Mouse (Mus musculus): ENCODE results near the gene Gm19684. TPM values are rescaled to one million over a fixed set of nuclear protein-coding genes. Genes with fewer than 3 reads are reported as not detected.
"Not testable (repeated sequence)": the region's sequence is repeated elsewhere in the genome, so short reads cannot be mapped to it uniquely, and the experiment has no call there.

Gm19684 gene
- polyA plus RNA-seq, 1 experiment from 2014 or later = not detected

- H3K4me2 ChIP-seq; H3K36me3 ChIP-seq (ENCODE audit: poor library complexity, severe bottlenecking); H3K9me3 ChIP-seq (replicated peaks); H3K9ac ChIP-seq; H3K27ac ChIP-seq; ATAC-seq; H3K4me3 ChIP-seq; H3K4me1 ChIP-seq: not testable (repeated sequence)
- WGBS = 86% methylated on average over 1 of the region's 1 CpGs
- peaks cover 32% of the 10 kb centered on the region for H3K27me3 ChIP-seq
Measured at GRCm38 (mm10) chr17:36136299-36136848, 14.9 kb downstream of the Gm19684 start.

DNA sequence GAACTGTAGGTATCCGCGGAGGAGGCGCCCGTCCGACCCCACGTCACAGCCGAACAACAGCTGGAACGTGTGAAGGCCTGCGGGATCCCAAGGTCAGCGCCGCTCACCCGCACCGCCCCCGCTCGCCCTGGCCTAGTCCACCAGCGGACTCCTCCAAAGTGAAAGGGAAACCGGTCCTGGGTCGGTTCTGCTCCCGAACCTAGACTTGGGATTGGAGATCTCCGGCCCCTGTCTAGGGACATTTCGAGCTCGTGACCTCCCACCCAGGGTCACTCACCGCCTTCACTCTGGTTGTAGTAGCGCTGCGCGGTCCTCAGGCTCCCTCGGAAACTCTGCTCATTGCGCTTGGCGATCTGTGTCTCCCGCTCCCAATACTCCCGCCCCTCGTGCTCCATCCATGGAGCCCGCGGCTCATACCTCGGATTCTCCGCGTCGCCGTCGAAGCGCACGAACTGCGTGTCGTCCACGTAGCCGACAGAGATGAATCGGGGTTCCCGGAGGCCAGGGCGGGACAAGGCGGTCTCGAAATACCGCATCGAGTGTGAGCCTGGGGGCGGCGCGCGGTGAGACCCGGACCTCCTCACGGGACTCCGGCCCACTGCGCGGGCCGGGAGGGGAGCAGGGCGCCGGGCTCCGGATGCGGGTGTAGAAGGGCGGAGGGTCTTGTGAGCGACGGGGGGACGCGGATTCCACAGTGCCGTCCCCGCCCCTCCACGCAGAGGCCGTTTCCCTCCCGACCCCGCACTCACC, 23.8 kb downstream of the Gm19684 start:
- no peak overlapping the region for H3K27ac ChIP-seq
- H3K9ac ChIP-seq = no peak overlapping the region
- H3K27me3 ChIP-seq = peaks cover 61% of the 10 kb centered on the region
- ATAC-seq = no peak
- peaks cover 10% of the 10 kb centered on the region for H3K4me1 ChIP-seq
- H3K4me2 ChIP-seq = peak overlapping the region; percentile 54
- peak overlapping the region; percentile 30 for H3K4me3 ChIP-seq
- no peaks in the 10 kb centered on the region for H3K9me3 ChIP-seq (replicated peaks)
- WGBS = 2% methylated on average over 76 of the region's 78 CpGs
- no peaks in the 10 kb centered on the region for H3K36me3 ChIP-seq (ENCODE audit: poor library complexity, severe bottlenecking)

GRCm38 (mm10) chr17:36145861-36146156, 24.3 kb downstream of the Gm19684 start:
- peaks cover 60% of the 10 kb centered on the region for H3K27me3 ChIP-seq

DNA sequence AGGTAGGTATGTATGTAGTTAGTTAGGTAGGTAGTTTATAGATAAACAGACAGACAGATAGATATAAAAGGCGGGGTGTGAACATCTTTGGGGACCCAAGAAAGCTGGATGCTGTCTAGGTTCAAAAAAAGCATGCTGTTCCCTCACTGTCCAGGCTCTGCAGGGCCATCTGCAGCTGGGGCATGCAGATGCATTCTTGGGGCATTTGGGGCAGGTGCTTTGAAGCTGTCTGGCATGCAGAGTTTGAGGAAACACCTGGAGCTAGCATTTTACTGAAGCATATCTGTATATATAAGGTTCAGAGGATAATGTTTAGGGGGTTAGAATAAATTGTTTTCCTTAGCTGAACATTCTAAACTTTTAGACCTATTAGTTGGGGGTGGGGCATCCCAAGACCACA, 25.5 kb downstream of the Gm19684 start:
- whole genome bisulfite sequencing = 87% methylated on average over 1 of the region's 1 CpGs
- not testable (repeated sequence) for H3K4me3 ChIP-seq; H3K9ac ChIP-seq; H3K9me3 ChIP-seq (replicated peaks); H3K36me3 ChIP-seq (ENCODE audit: poor library complexity, severe bottlenecking); H3K27ac ChIP-seq; H3K4me2 ChIP-seq; ATAC-seq
- H3K27me3 ChIP-seq = peaks cover 52% of the 10 kb centered on the region
- peaks cover 10% of the 10 kb centered on the region for H3K4me1 ChIP-seq

More at GRCm38 (mm10) chr17:36145861-36146156, 24.3 kb downstream of the Gm19684 start:
- not testable (repeated sequence) for H3K9ac ChIP-seq; H3K27ac ChIP-seq; ATAC-seq; H3K9me3 ChIP-seq (replicated peaks); H3K36me3 ChIP-seq (ENCODE audit: poor library complexity, severe bottlenecking)
- H3K4me1 ChIP-seq = peaks cover 10% of the 10 kb centered on the region
- WGBS = 2% methylated on average over 13 of the region's 13 CpGs
- peak overlapping the region; percentile 30 for H3K4me3 ChIP-seq
- peak overlapping the region; percentile 54 for H3K4me2 ChIP-seq

- H3K27ac ChIP-seq; ATAC-seq; H3K4me2 ChIP-seq; H3K9me3 ChIP-seq (replicated peaks); H3K9ac ChIP-seq; H3K36me3 ChIP-seq (ENCODE audit: poor library complexity, severe bottlenecking); H3K4me3 ChIP-seq: not testable (repeated sequence)
- H3K4me1 ChIP-seq = peaks cover 10% of the 10 kb centered on the region
- WGBS = 78% methylated on average over 5 of the region's 5 CpGs
- peaks cover 48% of the 10 kb centered on the region for H3K27me3 ChIP-seq
Measured at GRCm38 (mm10) chr17:36148468-36148867, 27.0 kb downstream of the Gm19684 start.

GRCm38 (mm10) chr17:36151200-36151599, 29.7 kb downstream of the Gm19684 start:
- not testable (repeated sequence) for H3K4me1 ChIP-seq; H3K27ac ChIP-seq; H3K4me3 ChIP-seq; H3K9me3 ChIP-seq (replicated peaks); H3K4me2 ChIP-seq; H3K9ac ChIP-seq; ATAC-seq; H3K36me3 ChIP-seq (ENCODE audit: poor library complexity, severe bottlenecking)
- 45% methylated on average over 4 of the region's 4 CpGs for WGBS
- H3K27me3 ChIP-seq = peaks cover 48% of the 10 kb centered on the region

DNA sequence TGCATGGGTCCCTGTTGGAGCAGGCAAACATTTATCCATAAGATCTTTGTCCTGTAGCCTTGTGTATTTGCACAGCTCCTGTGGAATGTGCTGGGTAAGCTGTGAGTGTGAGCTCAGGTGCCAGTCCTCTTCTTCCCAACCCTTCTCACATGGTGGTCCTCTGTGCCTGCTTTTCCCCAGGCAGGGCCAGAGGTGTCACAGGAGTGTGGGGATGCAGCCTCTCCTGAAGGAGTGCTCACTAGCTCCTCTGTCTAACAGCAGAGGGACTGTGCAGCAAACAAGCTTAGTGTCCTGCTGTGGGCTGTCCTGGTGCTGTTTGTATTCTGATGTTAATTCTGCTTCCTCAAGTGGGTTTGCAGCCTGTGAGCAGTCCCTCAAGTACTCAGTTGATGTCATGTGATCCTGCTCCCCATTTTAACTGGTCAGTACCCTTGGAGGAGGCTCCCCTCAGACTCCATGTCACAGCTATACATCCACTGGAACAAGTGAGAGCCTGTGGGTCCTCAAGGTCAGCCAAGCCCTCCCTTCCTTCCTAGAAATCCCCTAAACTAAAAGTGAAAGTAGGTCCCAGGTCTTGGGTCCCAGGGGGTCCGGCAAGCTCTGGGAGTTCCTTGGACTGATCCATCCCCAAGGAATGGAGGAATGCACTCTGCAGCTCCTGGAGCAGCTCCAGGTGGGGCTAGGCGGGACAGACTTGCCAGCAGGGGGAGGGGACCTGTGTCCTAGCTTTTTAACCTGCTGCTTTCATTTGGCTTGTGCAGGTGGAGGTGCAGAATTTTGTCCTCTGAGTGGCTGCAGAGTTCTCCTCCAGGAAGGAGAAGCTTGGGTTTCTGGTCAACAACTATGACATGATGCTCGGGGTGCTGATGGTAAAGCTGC, 33.0 kb downstream of the Gm19684 start:
- ATAC-seq = no peak
- no peak overlapping the region for H3K27ac ChIP-seq
- H3K27me3 ChIP-seq = peaks cover 61% of the 10 kb centered on the region
- H3K4me1 ChIP-seq = peaks cover 4% of the 10 kb centered on the region; the same call in 1 of the 2 replicates
- H3K9me3 ChIP-seq (replicated peaks) = no peaks in the 10 kb centered on the region
- H3K4me2 ChIP-seq = no peak overlapping the region
- 16% methylated on average over 3 of the region's 3 CpGs for WGBS
- H3K36me3 ChIP-seq (ENCODE audit: poor library complexity, severe bottlenecking) = no peaks in the 10 kb centered on the region
- H3K4me3 ChIP-seq = no peak overlapping the region
- no peak overlapping the region for H3K9ac ChIP-seq

DNA sequence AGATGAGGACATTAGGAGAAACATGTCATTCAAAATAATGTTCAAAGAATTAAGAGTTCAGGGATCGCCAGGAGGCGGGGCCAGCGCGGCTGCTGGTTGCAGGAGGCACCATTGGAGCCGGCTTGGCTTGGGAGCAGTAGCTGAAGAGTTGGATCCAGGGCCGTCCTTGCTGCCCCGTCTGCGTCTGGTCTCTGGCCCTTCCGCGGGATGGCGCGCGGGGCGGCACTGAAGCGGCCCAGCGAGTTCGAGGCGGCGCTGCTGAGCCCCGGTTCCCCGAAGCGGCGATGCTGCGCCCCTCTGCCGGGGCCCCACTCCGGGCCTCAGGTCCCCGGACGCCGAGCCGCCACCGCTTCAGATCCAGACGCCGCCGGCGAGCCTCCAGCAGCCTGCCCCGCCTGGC, 36.3 kb downstream of the Gm19684 start:
- H3K4me1 ChIP-seq; ATAC-seq; H3K27ac ChIP-seq; H3K36me3 ChIP-seq (ENCODE audit: poor library complexity, severe bottlenecking); H3K9me3 ChIP-seq (replicated peaks): not testable (repeated sequence)
- WGBS = under 1% methylated on average over 36 of the region's 36 CpGs
- H3K9ac ChIP-seq = peak overlapping the region; percentile 43; the same call in 1 of the 2 replicates
- H3K27me3 ChIP-seq = peaks cover 82% of the 10 kb centered on the region
- H3K4me3 ChIP-seq = peak overlapping the region; percentile 28
- H3K4me2 ChIP-seq = peak overlapping the region; percentile 57

DNA sequence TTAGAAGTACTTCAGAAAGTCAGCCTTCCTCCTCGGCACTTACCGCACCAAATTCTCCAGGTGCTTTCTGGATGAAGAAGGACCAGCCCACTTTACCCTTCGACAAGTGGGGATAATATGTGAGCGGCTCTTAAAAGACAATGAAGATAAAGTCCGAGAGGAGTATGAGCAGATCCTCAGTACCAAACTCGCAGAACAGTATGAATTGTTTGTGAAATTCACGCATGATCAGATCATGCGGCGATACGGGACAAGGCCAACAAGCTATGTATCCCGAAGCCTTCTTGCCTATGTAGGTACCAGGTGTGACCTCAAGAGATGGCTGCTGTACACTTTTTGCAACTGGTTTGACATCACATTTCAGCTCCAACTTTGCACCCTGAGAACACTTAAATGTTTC, 36.8 kb downstream of the Gm19684 start:
- H3K36me3 ChIP-seq (ENCODE audit: poor library complexity, severe bottlenecking); H3K9ac ChIP-seq; H3K4me1 ChIP-seq; ATAC-seq; H3K27ac ChIP-seq; H3K9me3 ChIP-seq (replicated peaks): not testable (repeated sequence)
- Histone ChIP-seq H3K4me2 (peak overlapping the region; percentile 57), H3K4me3 (peak overlapping the region; percentile 28), H3K27me3 (peaks cover 87% of the 10 kb centered on the region)
- 6% methylated on average over 11 of the region's 11 CpGs for WGBS

- H3K4me2 ChIP-seq = no peak overlapping the region; the same call in 1 of the 2 replicates
- WGBS = 2% methylated on average over 49 of the region's 56 CpGs
- no peak for ATAC-seq
- no peaks in the 10 kb centered on the region for H3K9me3 ChIP-seq (replicated peaks)
- no peaks in the 10 kb centered on the region for H3K36me3 ChIP-seq (ENCODE audit: poor library complexity, severe bottlenecking)
- peaks cover 4% of the 10 kb centered on the region; the same call in 1 of the 2 replicates for H3K4me1 ChIP-seq
- no peak overlapping the region for H3K9ac ChIP-seq
- peaks cover 92% of the 10 kb centered on the region for H3K27me3 ChIP-seq
- no peak overlapping the region for H3K4me3 ChIP-seq
- no peak overlapping the region for H3K27ac ChIP-seq
Measured at GRCm38 (mm10) chr17:36161129-36162051, 39.9 kb downstream of the Gm19684 start.

- H3K4me1 ChIP-seq; H3K36me3 ChIP-seq (ENCODE audit: poor library complexity, severe bottlenecking); H3K27ac ChIP-seq; H3K4me2 ChIP-seq; H3K4me3 ChIP-seq; H3K9me3 ChIP-seq (replicated peaks); H3K9ac ChIP-seq; ATAC-seq: not testable (repeated sequence)
- H3K27me3 ChIP-seq = peaks cover 90% of the 10 kb centered on the region
- WGBS = 8% methylated on average over 2 of the region's 2 CpGs
Measured at GRCm38 (mm10) chr17:36166901-36167300, 45.4 kb downstream of the Gm19684 start.
